Mouse (Mus musculus): ENCODE results near the gene Nt5c2.
A peak's percentile ranks its signal among the peaks of the same experiment; 100 is the strongest.

Gene Nt5c2

GRCm38 (mm10) chr19:46966330-46966729 is 48.6 kb downstream of the Nt5c2 start:
- DNase-seq (ENCODE audit: low spot score), result no peak

GRCm38 (mm10) chr19:46965496-46965895 is 49.5 kb downstream of the Nt5c2 start:
- DNase-seq (ENCODE audit: low spot score), result no peak

DNA sequence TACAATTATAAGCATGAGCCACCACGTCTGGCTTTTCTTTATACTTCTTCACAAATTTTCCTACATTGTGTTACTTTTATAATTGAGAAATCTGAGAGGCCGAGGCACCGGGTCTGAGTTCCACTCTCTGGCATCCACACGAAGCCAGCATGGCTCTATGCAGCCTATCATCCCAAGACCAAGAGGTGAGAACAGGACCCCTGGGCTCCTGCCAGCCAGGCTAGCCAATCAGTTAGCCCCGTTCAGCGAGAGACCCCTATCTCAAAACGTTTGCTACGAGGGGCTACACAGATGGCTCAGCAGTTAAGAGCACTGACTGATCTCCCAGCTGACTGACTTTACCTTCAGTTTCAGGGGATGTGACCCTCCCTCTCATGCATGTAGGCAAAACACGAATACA is 50.6 kb downstream of the Nt5c2 start:
- no peak for DNase-seq (ENCODE audit: low spot score)

- DNase-seq (ENCODE audit: low spot score), result no peak
Measured at GRCm38 (mm10) chr19:46963440-46963839, 51.5 kb downstream of the Nt5c2 start.

DNA sequence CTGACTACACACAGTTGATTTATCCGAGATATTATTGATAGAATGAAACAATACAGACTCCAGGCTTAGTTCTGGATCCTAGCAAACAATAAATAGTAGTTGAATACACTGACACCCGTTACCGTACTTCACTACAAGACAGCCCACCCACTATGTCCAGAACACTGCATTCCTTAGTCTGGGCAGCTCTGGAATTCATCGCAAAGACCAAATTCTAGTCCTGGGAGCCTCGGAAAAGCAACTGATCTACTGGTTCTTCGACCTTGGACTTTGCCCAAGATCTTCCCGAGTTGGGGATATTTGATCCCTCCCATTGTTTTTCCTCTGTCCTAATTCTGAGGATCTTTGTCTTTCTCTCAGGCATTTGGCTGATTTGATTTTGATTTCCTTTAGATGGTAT is 52.1 kb downstream of the Nt5c2 start:
- no peak for DNase-seq (ENCODE audit: low spot score)

DNA sequence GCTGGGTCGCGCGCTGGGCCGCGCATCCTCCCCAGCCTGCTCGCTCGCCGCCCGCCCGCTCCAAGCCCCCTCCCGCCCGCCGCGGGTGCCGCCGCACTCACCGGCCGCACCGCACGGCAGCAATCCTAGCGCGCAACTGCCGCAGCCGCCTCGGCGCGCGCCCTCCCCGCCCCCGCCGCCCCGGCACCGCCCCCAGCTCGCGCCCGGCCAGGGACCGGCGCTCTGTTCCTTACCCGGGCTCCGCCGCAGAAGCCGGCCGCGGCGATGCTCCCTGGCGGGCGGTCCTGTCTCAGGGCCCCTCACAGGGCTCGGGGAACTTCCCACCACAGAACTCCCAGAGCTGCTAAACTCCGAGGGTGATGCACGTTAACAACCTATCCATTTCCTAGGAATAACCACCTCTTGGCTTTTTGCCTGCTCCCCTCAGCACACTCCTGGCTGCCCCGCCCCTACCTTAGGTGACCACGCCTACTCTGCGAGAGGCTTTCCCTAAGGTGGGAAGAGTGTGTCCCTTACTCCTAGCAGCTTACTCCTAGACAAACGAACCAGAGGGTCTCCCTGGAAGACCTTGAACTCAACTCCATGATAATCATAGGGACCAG is 52.7 kb downstream of the Nt5c2 start:
- DNase-seq (ENCODE audit: low spot score), result peak; percentile 89

GRCm38 (mm10) chr19:46961652-46962051 is 53.3 kb downstream of the Nt5c2 start:
- peak; percentile 83 for DNase-seq (ENCODE audit: low spot score)

GRCm38 (mm10) chr19:46961047-46961651 is 53.8 kb downstream of the Nt5c2 start:
- no peak for DNase-seq (ENCODE audit: low spot score)

- DNase-seq (ENCODE audit: low spot score), result no peak
Measured at GRCm38 (mm10) chr19:46960101-46961046, 54.6 kb downstream of the Nt5c2 start.

DNA sequence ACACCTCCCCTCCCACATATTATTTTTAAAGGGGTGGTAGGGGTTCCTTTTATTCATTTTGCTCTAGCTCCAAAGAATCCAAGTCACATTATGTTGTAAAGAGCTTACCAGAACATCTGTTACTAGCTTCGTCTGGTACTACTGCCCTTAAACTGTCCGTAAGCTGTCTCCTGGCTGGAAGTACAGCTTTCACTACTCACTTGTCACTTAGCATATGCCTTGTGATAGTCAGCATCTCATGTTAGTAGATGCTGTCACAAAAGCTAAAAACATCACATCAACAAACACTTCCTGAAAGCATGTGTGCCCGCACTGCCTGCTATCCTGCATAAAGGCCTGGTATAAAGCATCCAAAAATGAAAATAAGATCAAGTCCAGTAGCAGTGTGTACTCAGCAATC is 55.4 kb downstream of the Nt5c2 start:
- DNase-seq (ENCODE audit: low spot score), result no peak

DNA sequence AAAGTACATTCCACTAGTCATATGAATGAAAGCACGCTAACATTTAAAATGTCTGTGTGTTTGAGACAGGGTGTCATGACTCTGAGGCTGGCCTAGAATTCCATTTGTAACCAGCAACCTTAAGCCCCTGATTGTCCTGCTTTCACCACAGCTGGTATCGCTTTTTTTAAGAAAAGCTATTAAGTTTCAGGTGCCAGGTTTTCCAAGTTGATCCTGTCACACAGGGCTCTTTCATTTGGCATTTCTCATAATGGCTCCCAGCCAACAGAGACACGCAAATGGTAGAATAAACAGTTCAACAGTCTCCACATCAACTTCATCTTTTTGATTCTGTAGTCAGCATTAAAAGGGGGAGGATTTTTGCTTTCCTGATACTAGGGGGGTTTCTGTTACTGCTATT is 56.4 kb downstream of the Nt5c2 start:
- DNase-seq (ENCODE audit: low spot score), result no peak

GRCm38 (mm10) chr19:46957971-46958370 is 57.0 kb downstream of the Nt5c2 start:
- no peak for DNase-seq (ENCODE audit: low spot score)

- no peak for DNase-seq (ENCODE audit: low spot score)
Measured at GRCm38 (mm10) chr19:46957001-46957400, 58.0 kb downstream of the Nt5c2 start.

DNA sequence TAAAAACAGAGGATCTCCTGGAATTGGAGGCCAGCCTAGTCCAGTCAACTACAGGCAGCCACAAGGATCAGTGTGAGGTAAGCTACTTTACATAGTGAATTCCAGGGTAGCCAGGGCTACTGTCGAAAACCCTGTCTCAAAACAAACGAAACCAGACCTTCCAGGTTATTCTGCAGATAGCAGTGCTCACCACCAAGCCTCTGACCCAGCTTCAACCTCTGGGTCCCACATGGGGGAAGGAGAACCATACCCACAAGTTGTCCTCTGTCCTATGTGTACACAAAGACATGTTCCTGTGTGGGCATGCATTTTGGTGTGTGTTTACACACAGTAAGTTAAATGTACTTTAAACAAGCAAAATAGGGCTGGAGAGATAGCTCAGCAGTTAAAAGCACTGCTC is 58.5 kb downstream of the Nt5c2 start:
- no peak for DNase-seq (ENCODE audit: low spot score)

- no peak for DNase-seq (ENCODE audit: low spot score)
Measured at GRCm38 (mm10) chr19:46955630-46956029, 59.3 kb downstream of the Nt5c2 start.

- DNase-seq (ENCODE audit: low spot score), result no peak
Measured at GRCm38 (mm10) chr19:46953536-46953935, 61.4 kb downstream of the Nt5c2 start.

DNA sequence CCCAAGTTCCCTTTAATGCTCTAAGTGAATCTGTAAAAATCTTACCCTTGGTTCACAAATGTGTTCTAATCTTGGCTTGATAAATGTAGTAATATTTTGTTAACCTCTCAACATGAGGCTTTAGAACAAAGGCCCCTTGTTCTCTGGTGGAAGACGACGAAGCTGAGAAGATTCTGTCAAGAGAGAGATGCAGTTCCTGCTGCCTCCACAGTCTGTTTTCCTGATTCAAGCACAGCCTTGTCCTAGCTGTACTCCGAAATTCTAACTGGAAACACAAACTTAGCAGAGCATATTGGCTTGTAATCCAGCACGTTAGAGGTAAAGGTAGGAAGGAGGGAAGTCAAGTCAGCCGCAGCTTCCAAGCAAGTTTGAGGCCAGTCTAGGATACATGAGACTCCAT is 62.0 kb downstream of the Nt5c2 start:
- no peak for DNase-seq (ENCODE audit: low spot score)

DNA sequence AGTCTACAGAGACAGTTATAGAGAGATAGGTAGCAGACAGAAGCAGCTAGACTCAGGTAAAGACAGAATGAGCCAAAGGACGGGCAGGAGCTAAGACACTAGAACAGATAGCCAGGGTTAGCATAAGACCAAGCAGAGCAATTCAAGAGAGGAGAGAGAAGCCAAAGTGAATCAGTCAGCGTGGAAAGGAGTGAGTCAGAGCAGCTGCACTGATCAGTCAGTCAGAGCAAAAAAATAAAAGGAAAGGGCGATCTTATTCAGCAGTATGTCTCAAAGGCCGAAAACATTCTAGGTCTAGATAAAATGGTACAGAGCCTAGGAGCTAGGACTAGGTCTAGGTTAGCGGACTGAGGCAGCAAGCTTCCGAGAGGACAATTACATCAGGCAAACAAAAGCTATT is 70.6 kb downstream of the Nt5c2 start:
- DNase-seq (ENCODE audit: low spot score), result no peak

DNA sequence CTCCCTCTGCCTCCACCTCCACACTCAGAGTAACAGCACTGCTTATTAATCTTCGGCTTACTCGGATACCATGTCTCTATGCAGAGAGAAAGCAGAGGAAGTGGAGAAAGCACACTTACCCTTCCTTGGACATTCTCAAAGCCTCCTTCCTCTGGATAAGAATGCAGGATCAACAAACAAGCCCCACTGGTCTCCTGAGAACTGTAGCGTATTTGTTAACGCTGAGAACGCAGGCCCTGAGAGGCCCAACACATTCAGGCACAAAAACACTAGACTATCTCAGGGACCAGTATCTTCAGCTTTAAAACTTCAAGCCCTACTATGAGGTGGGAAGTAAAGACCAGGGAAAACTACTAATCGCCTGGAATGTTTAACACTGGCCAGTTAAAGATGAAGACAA is 77.8 kb downstream of the Nt5c2 start:
- DNase-seq (ENCODE audit: low spot score), result peak; percentile 28

- no peak for DNase-seq (ENCODE audit: low spot score)
Measured at GRCm38 (mm10) chr19:46934025-46934424, 80.9 kb downstream of the Nt5c2 start.

GRCm38 (mm10) chr19:46932608-46933007 is 82.3 kb downstream of the Nt5c2 start:
- DNase-seq (ENCODE audit: low spot score), result no peak

DNA sequence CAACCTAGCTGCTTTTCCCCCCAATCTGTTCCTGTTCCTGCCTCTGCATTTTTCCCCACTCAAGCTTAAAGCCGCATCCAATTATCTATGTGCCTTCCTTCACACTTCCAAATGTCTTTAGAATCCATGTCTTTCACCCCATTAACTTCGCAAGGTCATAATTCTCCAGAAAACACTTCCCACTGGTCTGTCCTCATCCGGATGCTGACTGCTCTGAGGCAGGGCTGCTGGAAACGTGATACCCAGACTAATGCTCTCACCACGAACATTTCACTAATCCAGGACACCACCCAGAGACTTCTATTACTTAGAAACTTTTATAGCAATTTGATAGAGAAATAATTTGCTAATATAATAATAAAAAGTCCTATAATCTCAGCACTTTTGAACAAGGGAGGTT is 84.9 kb downstream of the Nt5c2 start:
- no peak for DNase-seq (ENCODE audit: low spot score)

DNA sequence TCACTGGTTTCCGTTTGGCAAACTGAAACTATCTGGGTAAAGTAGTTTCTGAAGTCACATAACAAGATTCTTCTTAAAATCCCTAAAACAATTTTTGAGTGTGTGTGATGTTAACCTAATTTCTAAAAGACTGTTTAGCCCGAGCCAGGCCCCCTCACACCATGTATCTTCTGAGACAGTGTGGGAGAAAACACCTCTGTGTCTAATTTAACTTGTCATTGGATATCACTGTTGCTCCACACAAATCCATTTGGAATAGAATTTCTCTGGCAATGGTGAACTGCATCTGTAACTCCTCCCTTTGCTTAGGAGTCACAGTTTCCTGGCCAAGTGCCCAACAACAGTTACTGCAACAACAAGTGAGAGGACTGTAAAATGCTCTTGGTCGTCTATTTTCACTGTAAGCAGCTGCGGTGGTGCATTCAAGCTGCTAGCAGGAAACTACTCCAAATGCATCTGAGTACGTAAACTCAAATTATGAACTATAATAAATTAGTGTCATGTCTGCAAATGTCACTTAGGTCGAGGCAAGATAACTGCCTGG is 85.8 kb downstream of the Nt5c2 start:
- DNase-seq (ENCODE audit: low spot score), result no peak

Measured in embryo, embryonic 10.5 days (tissue).